Mouse (Mus musculus): ENCODE measurements around the gene Mars2. TPM values are rescaled to one million over a fixed set of nuclear protein-coding genes. Genes with fewer than 3 reads are reported as not detected.
A peak's percentile ranks its signal among the peaks of the same experiment; 100 is the strongest.

Mars2 gene
- polyA plus RNA-seq, 1 experiment from 2014 or later, result 2.7 TPM

DNA sequence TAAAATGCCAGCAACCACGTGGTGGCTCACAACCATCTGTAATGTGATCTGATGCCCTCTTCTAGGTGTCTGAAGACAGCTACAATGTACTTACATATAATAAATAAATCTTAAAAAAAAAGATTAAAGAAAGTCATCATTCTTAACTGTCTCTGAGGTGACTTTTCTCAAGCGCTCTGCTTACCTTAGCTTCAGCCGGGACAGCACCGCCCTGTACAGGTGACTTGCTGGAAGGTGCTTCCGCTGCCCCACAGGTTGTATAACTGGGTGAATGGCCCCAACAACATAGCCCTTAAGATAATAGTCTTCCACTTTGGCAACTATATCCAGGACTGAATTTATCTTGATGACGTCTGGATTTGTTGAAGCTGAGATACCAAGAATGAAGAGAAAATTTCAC is 23.0 kb upstream of the Mars2 start:
- no peak overlapping the region for H3K9ac ChIP-seq (ENCODE audit: low read depth, low read length)
- H3K27ac ChIP-seq (ENCODE audit: low read depth, low read length), result no peak overlapping the region
- no peak for ATAC-seq (ENCODE audit: low FRiP score)
- no peak overlapping the region for H3K4me3 ChIP-seq (ENCODE audit: low read depth, low read length)
- no peaks in the 10 kb centered on the region for H3K9me3 ChIP-seq (ENCODE audit: control insufficient read depth, low read length)
- no peaks in the 10 kb centered on the region for H3K4me1 ChIP-seq (replicated peaks; ENCODE audit: control insufficient read depth, insufficient read depth, low read length)
- DNase-seq (ENCODE audit: low spot score), result no peak
- no peaks in the 10 kb centered on the region for H3K36me3 ChIP-seq (ENCODE audit: control insufficient read depth, insufficient read depth, low read length)
- H3K27me3 ChIP-seq (ENCODE audit: control insufficient read depth, insufficient read depth, low read length), result no peaks in the 10 kb centered on the region
- H3K4me2 ChIP-seq (replicated peaks; ENCODE audit: low read depth, low read length), result no peak overlapping the region
- WGBS, result 89% methylated on average over 6 of the region's 6 CpGs

DNA sequence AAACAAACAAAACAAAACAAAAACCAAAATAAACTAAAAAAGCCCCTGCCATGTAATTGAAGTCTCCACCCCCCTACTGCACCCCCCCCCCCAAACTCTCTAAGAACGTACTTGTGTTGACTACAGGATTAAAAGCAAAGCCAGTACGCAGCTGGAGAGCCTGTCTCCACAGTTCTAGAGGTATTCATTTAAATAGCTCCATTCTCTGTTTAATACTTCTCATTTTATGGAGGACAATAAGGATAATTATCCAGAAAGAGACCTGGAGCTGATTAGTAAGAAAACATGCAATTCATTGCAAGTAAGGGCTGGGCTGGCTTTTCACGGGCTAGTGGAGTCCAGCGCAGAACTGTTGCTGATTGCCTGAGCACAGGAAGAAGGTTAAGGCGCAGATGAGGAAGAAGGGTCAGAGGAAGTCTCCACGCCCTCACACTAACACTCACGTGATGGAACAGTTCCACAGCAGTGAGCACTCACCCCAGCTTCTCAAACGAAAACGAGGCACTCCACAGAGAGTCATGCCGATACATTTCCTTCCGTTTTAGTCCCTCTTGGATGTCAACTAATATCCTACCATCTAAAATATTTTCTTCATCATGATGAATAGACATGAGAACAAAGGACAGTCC is 21.7 kb upstream of the Mars2 start:
- Histone ChIP-seq H3K36me3 (ENCODE audit: control insufficient read depth, insufficient read depth, low read length) (no peaks in the 10 kb centered on the region), H3K4me2 (replicated peaks; ENCODE audit: low read depth, low read length) (no peak overlapping the region), H3K27me3 (ENCODE audit: control insufficient read depth, insufficient read depth, low read length) (no peaks in the 10 kb centered on the region), H3K4me3 (ENCODE audit: low read depth, low read length) (no peak overlapping the region), H3K27ac (ENCODE audit: low read depth, low read length) (no peak overlapping the region), H3K9me3 (ENCODE audit: control insufficient read depth, low read length) (no peaks in the 10 kb centered on the region), H3K9ac (ENCODE audit: low read depth, low read length) (no peak overlapping the region), H3K4me1 (replicated peaks; ENCODE audit: control insufficient read depth, insufficient read depth, low read length) (no peaks in the 10 kb centered on the region)
- whole genome bisulfite sequencing, result 83% methylated on average over 11 of the region's 11 CpGs
- ATAC-seq (ENCODE audit: low FRiP score) (no peak), DNase-seq (ENCODE audit: low spot score) (no peak)

DNA sequence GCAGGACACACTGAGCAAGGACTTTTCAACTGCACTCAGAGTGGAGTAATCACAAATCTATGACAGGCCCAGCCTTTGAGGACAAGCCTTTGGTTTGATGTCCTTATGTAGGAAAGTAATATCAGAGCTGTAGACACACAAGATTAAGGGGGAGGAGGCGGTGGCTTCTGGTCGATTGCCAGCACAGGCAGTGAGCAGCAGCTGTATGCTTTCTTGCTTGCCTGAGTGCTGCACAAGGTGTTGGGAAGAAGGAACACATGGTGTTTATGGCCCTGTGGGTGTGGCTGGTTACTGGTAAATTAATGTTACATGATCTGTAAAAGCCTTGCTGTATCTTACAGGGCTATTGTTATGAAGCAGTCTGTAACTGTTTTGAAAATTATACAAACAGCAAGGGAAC is 19.8 kb upstream of the Mars2 start:
- H3K9me3 ChIP-seq (ENCODE audit: control insufficient read depth, low read length), result no peaks in the 10 kb centered on the region
- H3K27me3 ChIP-seq (ENCODE audit: control insufficient read depth, insufficient read depth, low read length), result no peaks in the 10 kb centered on the region
- no peak overlapping the region for H3K4me2 ChIP-seq (replicated peaks; ENCODE audit: low read depth, low read length)
- H3K4me3 ChIP-seq (ENCODE audit: low read depth, low read length), result no peak overlapping the region
- 88% methylated on average over 2 of the region's 2 CpGs for WGBS
- no peak for ATAC-seq (ENCODE audit: low FRiP score)
- no peak for DNase-seq (ENCODE audit: low spot score)
- H3K36me3 ChIP-seq (ENCODE audit: control insufficient read depth, insufficient read depth, low read length), result no peaks in the 10 kb centered on the region
- no peak overlapping the region for H3K9ac ChIP-seq (ENCODE audit: low read depth, low read length)
- H3K4me1 ChIP-seq (replicated peaks; ENCODE audit: control insufficient read depth, insufficient read depth, low read length), result no peaks in the 10 kb centered on the region
- H3K27ac ChIP-seq (ENCODE audit: low read depth, low read length), result no peak overlapping the region

DNA sequence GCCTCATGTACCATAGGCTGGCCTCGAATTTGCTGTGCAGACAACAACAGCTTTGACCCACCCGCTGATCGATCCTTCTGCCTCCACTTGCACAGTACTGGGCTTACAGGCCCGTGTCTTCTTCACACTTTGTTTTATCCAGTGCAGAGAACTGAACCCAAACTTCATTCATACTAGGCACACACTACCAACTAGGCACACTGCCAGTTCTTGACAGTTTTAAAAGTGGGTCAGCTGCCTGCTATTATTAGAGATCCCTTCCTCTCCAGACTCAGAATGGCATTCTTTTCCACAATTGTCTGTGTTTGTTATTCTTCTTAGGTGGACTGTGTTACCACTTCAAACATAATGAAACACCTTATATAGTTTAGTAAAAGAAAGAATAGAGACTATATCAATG is 15.6 kb upstream of the Mars2 start:
- no peak overlapping the region for H3K9ac ChIP-seq (ENCODE audit: low read depth, low read length)
- H3K9me3 ChIP-seq (ENCODE audit: control insufficient read depth, low read length), result no peaks in the 10 kb centered on the region
- WGBS, result 84% methylated on average over 4 of the region's 4 CpGs
- H3K27me3 ChIP-seq (ENCODE audit: control insufficient read depth, insufficient read depth, low read length), result no peaks in the 10 kb centered on the region
- DNase-seq (ENCODE audit: low spot score) (no peak), ATAC-seq (ENCODE audit: low FRiP score) (no peak)
- no peak overlapping the region for H3K4me3 ChIP-seq (ENCODE audit: low read depth, low read length)
- no peaks in the 10 kb centered on the region for H3K4me1 ChIP-seq (replicated peaks; ENCODE audit: control insufficient read depth, insufficient read depth, low read length)
- H3K36me3 ChIP-seq (ENCODE audit: control insufficient read depth, insufficient read depth, low read length), result no peaks in the 10 kb centered on the region
- H3K4me2 ChIP-seq (replicated peaks; ENCODE audit: low read depth, low read length), result no peak overlapping the region
- H3K27ac ChIP-seq (ENCODE audit: low read depth, low read length), result no peak overlapping the region

GRCm38 (mm10) chr1:55223026-55223425 is 14.0 kb upstream of the Mars2 start:
- H3K4me1 ChIP-seq (replicated peaks; ENCODE audit: control insufficient read depth, insufficient read depth, low read length), result no peaks in the 10 kb centered on the region
- 88% methylated on average over 7 of the region's 7 CpGs for WGBS
- H3K36me3 ChIP-seq (ENCODE audit: control insufficient read depth, insufficient read depth, low read length), result no peaks in the 10 kb centered on the region
- no peak for ATAC-seq (ENCODE audit: low FRiP score)
- no peaks in the 10 kb centered on the region for H3K9me3 ChIP-seq (ENCODE audit: control insufficient read depth, low read length)
- H3K4me2 ChIP-seq (replicated peaks; ENCODE audit: low read depth, low read length), result no peak overlapping the region
- no peak overlapping the region for H3K4me3 ChIP-seq (ENCODE audit: low read depth, low read length)
- H3K9ac ChIP-seq (ENCODE audit: low read depth, low read length), result no peak overlapping the region
- no peak overlapping the region for H3K27ac ChIP-seq (ENCODE audit: low read depth, low read length)
- no peak for DNase-seq (ENCODE audit: low spot score)
- no peaks in the 10 kb centered on the region for H3K27me3 ChIP-seq (ENCODE audit: control insufficient read depth, insufficient read depth, low read length)

- Histone ChIP-seq H3K4me2 (replicated peaks; ENCODE audit: low read depth, low read length) (no peak overlapping the region), H3K9ac (ENCODE audit: low read depth, low read length) (no peak overlapping the region), H3K27me3 (ENCODE audit: control insufficient read depth, insufficient read depth, low read length) (no peaks in the 10 kb centered on the region), H3K9me3 (ENCODE audit: control insufficient read depth, low read length) (no peaks in the 10 kb centered on the region), H3K4me1 (replicated peaks; ENCODE audit: control insufficient read depth, insufficient read depth, low read length) (no peaks in the 10 kb centered on the region), H3K4me3 (ENCODE audit: low read depth, low read length) (no peak overlapping the region), H3K27ac (ENCODE audit: low read depth, low read length) (no peak overlapping the region), H3K36me3 (ENCODE audit: control insufficient read depth, insufficient read depth, low read length) (no peaks in the 10 kb centered on the region)
- ATAC-seq (ENCODE audit: low FRiP score) (peak; percentile 41; the same call in 1 of the 2 replicates), DNase-seq (ENCODE audit: low spot score) (no peak)
- WGBS, result 57% methylated on average over 11 of the region's 11 CpGs
These were observed 12.9 kb upstream of the Mars2 start for GRCm38 (mm10) chr1:55224111-55224510.

DNA sequence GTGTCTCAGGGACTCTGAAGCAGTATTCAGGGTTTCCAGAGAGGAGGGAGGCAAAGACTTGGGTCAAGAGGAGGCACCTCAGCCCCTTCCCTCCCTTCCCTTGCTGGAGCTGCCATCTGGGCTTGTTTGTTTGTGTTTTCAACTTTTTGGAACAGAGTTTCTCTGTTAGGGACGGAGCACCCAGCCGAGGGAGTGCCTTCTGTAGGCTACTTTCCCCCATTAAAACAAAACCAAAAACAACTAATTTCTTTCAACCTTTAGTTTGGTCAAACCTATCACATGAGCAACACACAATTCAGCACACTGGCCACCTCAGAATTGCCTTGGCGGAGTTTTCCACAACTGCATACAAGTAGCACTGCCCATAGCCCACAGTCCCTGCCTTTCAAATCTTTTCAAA is 11.6 kb upstream of the Mars2 start:
- Histone ChIP-seq H3K27me3 (ENCODE audit: control insufficient read depth, insufficient read depth, low read length) (no peaks in the 10 kb centered on the region), H3K4me2 (replicated peaks; ENCODE audit: low read depth, low read length) (peak overlapping the region; percentile 27), H3K27ac (ENCODE audit: low read depth, low read length) (no peak overlapping the region), H3K9me3 (ENCODE audit: control insufficient read depth, low read length) (no peaks in the 10 kb centered on the region), H3K36me3 (ENCODE audit: control insufficient read depth, insufficient read depth, low read length) (no peaks in the 10 kb centered on the region), H3K4me3 (ENCODE audit: low read depth, low read length) (peak overlapping the region; percentile 44; the same call in 1 of the 2 replicates), H3K9ac (ENCODE audit: low read depth, low read length) (no peak overlapping the region; the same call in 1 of the 2 replicates), H3K4me1 (replicated peaks; ENCODE audit: control insufficient read depth, insufficient read depth, low read length) (no peaks in the 10 kb centered on the region)
- DNase-seq (ENCODE audit: low spot score) (peak; percentile 35), ATAC-seq (ENCODE audit: low FRiP score) (no peak)
- WGBS, result 27% methylated on average over 3 of the region's 3 CpGs

DNA sequence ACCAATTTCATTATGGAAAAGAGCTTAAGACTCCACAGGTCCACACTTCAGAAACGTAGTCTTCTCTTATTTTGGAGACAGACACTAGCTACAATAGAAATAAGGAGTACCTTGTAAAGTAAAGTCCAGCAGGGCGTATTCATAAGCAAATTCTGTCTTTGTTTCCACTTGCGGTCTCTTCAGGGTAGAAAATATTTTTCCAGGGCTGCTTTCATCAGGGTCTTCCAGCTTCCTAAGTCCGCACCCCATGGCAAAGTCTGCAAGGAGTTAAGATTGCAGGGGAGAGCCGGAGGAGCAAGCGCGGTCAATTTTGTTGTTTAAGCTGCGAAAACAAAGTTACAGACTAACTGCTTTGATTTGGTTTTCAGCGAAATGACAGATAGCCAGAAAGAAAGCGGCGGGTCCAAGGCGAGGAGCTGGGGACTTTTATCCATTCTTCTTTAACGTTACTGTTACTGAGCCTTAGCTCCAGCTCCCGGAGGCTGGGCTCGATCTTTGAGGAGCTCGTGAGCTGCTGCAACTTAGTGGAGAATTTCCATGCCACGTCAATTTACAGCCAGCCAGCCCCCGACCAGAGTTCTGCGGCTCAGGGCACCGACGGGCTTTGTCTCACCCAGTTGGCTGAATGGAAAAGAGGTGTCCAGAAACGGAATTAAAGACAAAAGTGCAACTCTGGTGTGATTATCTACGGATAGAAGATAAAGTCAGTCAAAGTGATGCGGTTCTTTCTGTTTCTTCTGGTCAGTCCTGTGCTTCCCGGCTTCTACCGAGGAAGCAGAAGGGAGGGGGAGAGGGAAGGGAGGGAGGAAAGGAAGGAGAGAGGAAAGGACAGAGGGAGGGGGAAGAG is 10.7 kb upstream of the Mars2 start, which contains the start of gene Rftn2:
Gene Rftn2, minus strand, starts transcription at position 772 of the 847 bp plus-strand sequence.
- 1% methylated on average over 26 of the region's 26 CpGs for WGBS
- Histone ChIP-seq H3K27me3 (ENCODE audit: control insufficient read depth, insufficient read depth, low read length) (no peaks in the 10 kb centered on the region), H3K27ac (ENCODE audit: low read depth, low read length) (0 out of 2 replicates have a peak within 1 kb of the TSS, but pooled peaks have one; percentile 30), H3K9me3 (ENCODE audit: control insufficient read depth, low read length) (no peaks in the 10 kb centered on the region), H3K36me3 (ENCODE audit: control insufficient read depth, insufficient read depth, low read length) (no peaks in the 10 kb centered on the region), H3K9ac (ENCODE audit: low read depth, low read length) (peak within 1 kb of the TSS; percentile 43), H3K4me3 (ENCODE audit: low read depth, low read length) (peak within 1 kb of the TSS; percentile 44), H3K4me1 (replicated peaks; ENCODE audit: control insufficient read depth, insufficient read depth, low read length) (no peaks in the 10 kb centered on the region), H3K4me2 (replicated peaks; ENCODE audit: low read depth, low read length) (peak within 1 kb of the TSS; percentile 42)
- DNase-seq (ENCODE audit: low spot score) (peak; percentile 67), ATAC-seq (ENCODE audit: low FRiP score) (peak; percentile 63; the same call in 1 of the 2 replicates)

Measured in hindbrain, embryonic 11.5 days (tissue).